Mouse (Mus musculus): ENCODE data around the gene Scp2. TPM values are rescaled to one million over a fixed set of nuclear protein-coding genes. Genes with fewer than 3 reads are reported as not detected.

Scp2 gene
- polyA plus RNA-seq, 1 experiment from 2014 or later, result 239 TPM

DNA sequence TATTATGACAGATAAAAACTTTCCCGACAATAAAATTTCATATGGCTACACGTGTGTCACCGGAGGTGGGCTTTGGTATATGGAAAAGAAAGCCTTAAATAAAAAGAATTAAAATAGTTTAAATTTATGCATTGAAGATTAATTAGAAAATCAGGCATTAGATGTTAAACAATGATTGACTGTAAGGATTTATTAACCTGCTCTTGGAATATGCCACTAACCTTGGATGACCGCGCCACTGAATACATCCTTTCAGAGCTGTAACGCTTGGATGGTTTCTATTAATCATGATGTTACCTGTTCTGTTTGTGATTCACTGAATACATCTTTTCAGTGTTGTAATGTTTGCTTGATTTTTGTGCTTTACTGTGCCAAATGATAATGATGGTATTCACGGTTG, 35.1 kb downstream of the Scp2 start:
- H3K4me2 ChIP-seq, result no peak overlapping the region
- H3K27ac ChIP-seq (ENCODE audit: low read depth), result no peak overlapping the region
- no peaks in the 10 kb centered on the region for H3K4me1 ChIP-seq (ENCODE audit: insufficient read depth)
- TF ChIP-seq CTCF (IDR thresholded peaks at IDR 0.05; ENCODE audit: low read depth), result no peak
- no peak overlapping the region for H3K4me3 ChIP-seq (ENCODE audit: low read depth, low read length)
- no peak for ATAC-seq (ENCODE audit: insufficient read depth)
- H3K27me3 ChIP-seq (ENCODE audit: insufficient read depth, low read length), result no peaks in the 10 kb centered on the region
- 92% methylated on average over 7 of the region's 7 CpGs for WGBS
- H3K36me3 ChIP-seq (ENCODE audit: insufficient read depth), result no peaks in the 10 kb centered on the region
- no peak for DNase-seq
- H3K9ac ChIP-seq, result no peak overlapping the region
- H3K9me3 ChIP-seq (ENCODE audit: low read depth, low read length), result no peaks in the 10 kb centered on the region

DNA sequence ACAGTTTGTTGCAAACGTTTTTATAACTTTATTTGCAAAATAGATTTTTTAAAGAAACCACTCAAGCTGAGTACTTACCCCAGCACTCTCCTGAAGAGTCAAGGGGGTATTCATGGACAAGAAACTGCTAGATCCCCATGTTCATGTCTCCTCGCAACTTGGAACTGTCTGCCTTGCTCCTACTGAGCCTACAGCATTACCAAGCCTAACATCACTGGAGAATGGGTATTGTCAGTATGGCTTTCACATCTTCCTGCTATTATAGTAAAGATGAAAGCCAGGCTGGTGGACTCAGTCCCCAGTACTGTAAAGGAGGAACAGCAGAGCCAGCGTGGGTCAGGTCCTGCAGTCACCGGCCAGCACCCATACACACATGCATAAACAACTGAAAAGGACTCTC, 48.5 kb downstream of the Scp2 start, which contains the start of gene Podn:
TSS of gene Podn (minus strand) at position 101 of the 400 bp plus-strand sequence.
- no peaks in the 10 kb centered on the region for H3K36me3 ChIP-seq (ENCODE audit: insufficient read depth)
- WGBS, result 79% methylated on average over 4 of the region's 4 CpGs
- no peaks in the 10 kb centered on the region for H3K4me1 ChIP-seq (ENCODE audit: insufficient read depth)
- no peaks in the 10 kb centered on the region for H3K9me3 ChIP-seq (ENCODE audit: low read depth, low read length)
- ATAC-seq (ENCODE audit: insufficient read depth) (no peak), DNase-seq (no peak)
- no peak within 1 kb of the TSS for H3K4me2 ChIP-seq
- no peak for TF ChIP-seq CTCF (IDR thresholded peaks at IDR 0.05; ENCODE audit: low read depth)
- H3K27me3 ChIP-seq (ENCODE audit: insufficient read depth, low read length), result no peaks in the 10 kb centered on the region
- H3K27ac ChIP-seq (ENCODE audit: low read depth), result no peak within 1 kb of the TSS
- H3K9ac ChIP-seq, result no peak within 1 kb of the TSS
- H3K4me3 ChIP-seq (ENCODE audit: low read depth, low read length), result no peak within 1 kb of the TSS

- no peak overlapping the region for H3K4me2 ChIP-seq
- H3K9ac ChIP-seq, result no peak overlapping the region
- no peaks in the 10 kb centered on the region for H3K9me3 ChIP-seq (ENCODE audit: low read depth, low read length)
- H3K27me3 ChIP-seq (ENCODE audit: insufficient read depth, low read length), result no peaks in the 10 kb centered on the region
- DNase-seq (peak; percentile 85), ATAC-seq (ENCODE audit: insufficient read depth) (peak; percentile 93)
- 48% methylated on average over 6 of the region's 6 CpGs for WGBS
- TF ChIP-seq CTCF (IDR thresholded peaks at IDR 0.05; ENCODE audit: low read depth), result 0 out of 2 replicates have a peak, but pooled peaks have one; percentile 4
- H3K4me1 ChIP-seq (ENCODE audit: insufficient read depth), result no peaks in the 10 kb centered on the region
- 0 out of 2 replicates have a peak, but pooled peaks cover 3% of the 10 kb centered on the region for H3K36me3 ChIP-seq (ENCODE audit: insufficient read depth)
- no peak overlapping the region for H3K4me3 ChIP-seq (ENCODE audit: low read depth, low read length)
- peak overlapping the region; percentile 36; the same call in 1 of the 2 replicates for H3K27ac ChIP-seq (ENCODE audit: low read depth)
Observed at GRCm38 (mm10) chr4:108092741-108093397, 51.9 kb downstream of the Scp2 start.

- H3K36me3 ChIP-seq (ENCODE audit: insufficient read depth), result no peaks in the 10 kb centered on the region
- H3K27ac ChIP-seq (ENCODE audit: low read depth), result no peak overlapping the region
- no peaks in the 10 kb centered on the region for H3K4me1 ChIP-seq (ENCODE audit: insufficient read depth)
- H3K9me3 ChIP-seq (ENCODE audit: low read depth, low read length), result no peaks in the 10 kb centered on the region
- no peak for DNase-seq
- no peak overlapping the region for H3K4me3 ChIP-seq (ENCODE audit: low read depth, low read length)
- ATAC-seq (ENCODE audit: insufficient read depth), result no peak
- TF ChIP-seq CTCF (IDR thresholded peaks at IDR 0.05; ENCODE audit: low read depth), result no peak
- H3K27me3 ChIP-seq (ENCODE audit: insufficient read depth, low read length), result no peaks in the 10 kb centered on the region
- WGBS, result 66% methylated on average over 2 of the region's 2 CpGs
- no peak overlapping the region for H3K4me2 ChIP-seq
- H3K9ac ChIP-seq, result no peak overlapping the region
Observed at GRCm38 (mm10) chr4:108083993-108084392, 60.8 kb downstream of the Scp2 start.

GRCm38 (mm10) chr4:108083032-108083735, 61.6 kb downstream of the Scp2 start:
- Histone ChIP-seq H3K4me3 (ENCODE audit: low read depth, low read length) (no peak overlapping the region), H3K27me3 (ENCODE audit: insufficient read depth, low read length) (no peaks in the 10 kb centered on the region), H3K36me3 (ENCODE audit: insufficient read depth) (no peaks in the 10 kb centered on the region), H3K4me2 (no peak overlapping the region), H3K9me3 (ENCODE audit: low read depth, low read length) (no peaks in the 10 kb centered on the region), H3K4me1 (ENCODE audit: insufficient read depth) (no peaks in the 10 kb centered on the region), H3K9ac (no peak overlapping the region), H3K27ac (ENCODE audit: low read depth) (no peak overlapping the region)
- TF ChIP-seq CTCF (IDR thresholded peaks at IDR 0.05; ENCODE audit: low read depth), result no peak
- WGBS, result 75% methylated on average over 6 of the region's 6 CpGs
- no peak for ATAC-seq (ENCODE audit: insufficient read depth)
- DNase-seq, result no peak

DNA sequence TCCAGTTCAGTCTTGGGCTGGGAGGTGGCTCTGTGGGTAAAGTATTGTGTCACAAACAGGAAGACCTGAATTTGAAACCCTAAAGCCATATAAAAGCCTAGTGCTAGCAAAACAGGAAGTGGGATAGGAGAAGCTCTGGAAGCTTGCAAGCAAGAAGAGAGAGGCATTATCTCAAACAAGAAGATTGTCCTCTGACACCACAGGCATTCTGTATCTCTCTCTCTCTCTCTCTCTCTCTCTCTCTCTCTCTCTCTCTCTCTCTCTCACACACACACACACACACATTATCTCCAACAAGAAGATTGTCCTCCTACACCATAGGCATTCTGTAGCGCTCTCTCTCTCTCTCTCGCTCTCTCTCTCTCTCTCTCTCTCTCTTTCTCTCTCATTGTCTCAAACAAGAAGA, 62.4 kb downstream of the Scp2 start:
- Histone ChIP-seq H3K27me3 (ENCODE audit: insufficient read depth, low read length) (no peaks in the 10 kb centered on the region), H3K27ac (ENCODE audit: low read depth) (no peak overlapping the region), H3K36me3 (ENCODE audit: insufficient read depth) (no peaks in the 10 kb centered on the region), H3K4me1 (ENCODE audit: insufficient read depth) (no peaks in the 10 kb centered on the region), H3K9ac (no peak overlapping the region), H3K9me3 (ENCODE audit: low read depth, low read length) (no peaks in the 10 kb centered on the region), H3K4me3 (ENCODE audit: low read depth, low read length) (no peak overlapping the region), H3K4me2 (no peak overlapping the region)
- DNase-seq, result no peak
- no peak for ATAC-seq (ENCODE audit: insufficient read depth)
- 82% methylated on average over 2 of the region's 2 CpGs for WGBS
- no peak for TF ChIP-seq CTCF (IDR thresholded peaks at IDR 0.05; ENCODE audit: low read depth)

DNA sequence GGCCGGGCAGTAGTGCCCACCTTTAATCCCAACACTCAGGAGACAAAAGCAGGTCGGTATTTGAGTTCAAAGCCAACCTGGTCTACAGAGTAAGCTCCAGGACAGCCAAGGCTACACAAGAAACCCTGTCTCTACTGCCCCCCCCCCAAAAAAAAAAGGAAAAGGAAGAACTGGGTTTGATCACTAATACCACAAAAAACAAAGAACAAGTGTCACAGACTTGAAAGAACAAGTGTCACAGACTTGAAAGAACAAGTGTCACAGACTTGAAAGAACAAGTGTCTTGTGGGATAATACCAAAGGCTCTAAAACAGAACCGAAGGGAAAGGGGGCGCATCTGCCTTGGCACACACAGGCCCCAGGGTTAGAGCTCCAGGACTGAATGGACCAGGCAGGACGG, 63.9 kb downstream of the Scp2 start:
- no peak overlapping the region for H3K9ac ChIP-seq
- no peaks in the 10 kb centered on the region for H3K36me3 ChIP-seq (ENCODE audit: insufficient read depth)
- no peak overlapping the region for H3K4me2 ChIP-seq
- H3K4me1 ChIP-seq (ENCODE audit: insufficient read depth), result no peaks in the 10 kb centered on the region
- TF ChIP-seq CTCF (IDR thresholded peaks at IDR 0.05; ENCODE audit: low read depth), result no peak
- no peak overlapping the region for H3K27ac ChIP-seq (ENCODE audit: low read depth)
- ATAC-seq (ENCODE audit: insufficient read depth) (no peak), DNase-seq (no peak)
- WGBS, result 81% methylated on average over 5 of the region's 5 CpGs
- no peak overlapping the region for H3K4me3 ChIP-seq (ENCODE audit: low read depth, low read length)
- no peaks in the 10 kb centered on the region for H3K9me3 ChIP-seq (ENCODE audit: low read depth, low read length)
- H3K27me3 ChIP-seq (ENCODE audit: insufficient read depth, low read length), result no peaks in the 10 kb centered on the region
